Comparison of ENCODE assay signal across 20 mouse cellular contexts in genomic region chr9:50141176-50141575, GRCm38 (mm10).
A peak's percentile ranks its signal among the peaks of the same experiment; 100 is the strongest.
DNase-seq lines count a peak whose midpoint lies in the region; ATAC-seq lines count a peak whose summit lies in the region.
"Had no signal": no experiment of that assay in that cellular context is flagged by ENCODE, and none has a peak within 500 bp of the region (broad histone marks: within the 10 kb centered on the region; RNA-seq: fewer than 3 reads in every experiment).

No protein-coding gene starts in this region.

- no peak overlapping the region for H3K4me2 ChIP-seq in intestine, embryonic 14.5 days (ENCODE audit: low read length)
- no peak overlapping the region for H3K4me2 ChIP-seq in intestine, embryonic 16.5 days (ENCODE audit: low read depth, low read length)
- no peak overlapping the region for H3K4me2 ChIP-seq in neural tube, embryonic 11.5 days (ENCODE audit: low read depth)
- no peak overlapping the region for H3K4me2 ChIP-seq in neural tube, embryonic 15.5 days
- no peak overlapping the region for H3K4me2 ChIP-seq in embryonic facial prominence, embryonic 14.5 days (ENCODE audit: low read depth, low read length)
- no peak overlapping the region for H3K4me2 ChIP-seq in neural tube, embryonic 14.5 days (ENCODE audit: low read depth, low read length)
- H3K4me2 ChIP-seq: hindbrain, embryonic 15.5 days had no signal

- peak overlapping the region; percentile 16; the same call in 1 of the 2 replicates for H3K27ac ChIP-seq in intestine, embryonic 14.5 days (ENCODE audit: low read depth)
- H3K27ac ChIP-seq in intestine, embryonic 16.5 days (ENCODE audit: low read length): no peak overlapping the region
- no peak overlapping the region for H3K27ac ChIP-seq in neural tube, embryonic 11.5 days (ENCODE audit: low read depth, low read length)
- no peak overlapping the region for H3K27ac ChIP-seq in neural tube, embryonic 15.5 days (replicated peaks)
- peak overlapping the region; percentile 53; the same call in 1 of the 2 replicates for H3K27ac ChIP-seq in embryonic facial prominence, embryonic 14.5 days (replicated peaks; ENCODE audit: low read depth, low read length)
- 0 out of 2 replicates have a peak overlapping the region, but pooled peaks have one; percentile 16 for H3K27ac ChIP-seq in neural tube, embryonic 14.5 days (ENCODE audit: low read depth, low read length)
- H3K27ac ChIP-seq: heart, adult 2 months; hindbrain, embryonic 15.5 days had no signal

- ATAC-seq in intestine, embryonic 14.5 days (replicated peaks; ENCODE audit: low FRiP score, low TSS enrichment, low read depth): no peak
- no peak for ATAC-seq in intestine, embryonic 16.5 days
- no peak for ATAC-seq in neural tube, embryonic 11.5 days (ENCODE audit: insufficient read depth, low FRiP score, low TSS enrichment)
- ATAC-seq in neural tube, embryonic 15.5 days (ENCODE audit: low FRiP score): no peak
- no peak; the same call in 1 of the 2 replicates for ATAC-seq in embryonic facial prominence, embryonic 14.5 days (ENCODE audit: low read depth)
- ATAC-seq in neural tube, embryonic 14.5 days (ENCODE audit: low read depth): no peak
- no peak for ATAC-seq in granulocyte monocyte progenitor cell, adult 5-6 weeks (replicated peaks; ENCODE audit: poor library complexity, severe bottlenecking)
- ATAC-seq: activated CD4-positive, CD25-positive, alpha-beta regulatory T cell, adult 4 months; forebrain, postnatal 0 days had no signal

- H3K27me3 ChIP-seq in intestine, embryonic 14.5 days (replicated peaks; ENCODE audit: control insufficient read depth, insufficient read depth, low read length): no peaks in the 10 kb centered on the region
- H3K27me3 ChIP-seq in intestine, embryonic 16.5 days (replicated peaks; ENCODE audit: control insufficient read depth, insufficient read depth, low read length): no peaks in the 10 kb centered on the region
- no peaks in the 10 kb centered on the region for H3K27me3 ChIP-seq in neural tube, embryonic 11.5 days (ENCODE audit: control insufficient read depth, insufficient read depth, low read length)
- no peaks in the 10 kb centered on the region for H3K27me3 ChIP-seq in neural tube, embryonic 15.5 days (replicated peaks)
- no peaks in the 10 kb centered on the region; the same call in 1 of the 2 replicates for H3K27me3 ChIP-seq in embryonic facial prominence, embryonic 14.5 days (replicated peaks; ENCODE audit: control insufficient read depth, insufficient read depth, low read length)
- H3K27me3 ChIP-seq in neural tube, embryonic 14.5 days (ENCODE audit: control insufficient read depth, insufficient read depth, low read length): no peaks in the 10 kb centered on the region
- H3K27me3 ChIP-seq: CH12.LX; hindbrain, embryonic 15.5 days; megakaryocyte, embryonic 14.5 days had no signal

- peaks cover 19% of the 10 kb centered on the region; the same call in 1 of the 2 replicates for H3K4me1 ChIP-seq in intestine, embryonic 14.5 days (replicated peaks; ENCODE audit: control insufficient read depth, insufficient read depth, low read length)
- H3K4me1 ChIP-seq in intestine, embryonic 16.5 days (ENCODE audit: control insufficient read depth, insufficient read depth, low read length): peaks cover 4% of the 10 kb centered on the region; the same call in 1 of the 2 replicates
- H3K4me1 ChIP-seq in neural tube, embryonic 11.5 days (ENCODE audit: control insufficient read depth, insufficient read depth, low read length): no peaks in the 10 kb centered on the region
- peaks cover 36% of the 10 kb centered on the region for H3K4me1 ChIP-seq in neural tube, embryonic 15.5 days
- peaks cover 21% of the 10 kb centered on the region for H3K4me1 ChIP-seq in embryonic facial prominence, embryonic 14.5 days (ENCODE audit: control insufficient read depth, insufficient read depth, low read length)
- H3K4me1 ChIP-seq in neural tube, embryonic 14.5 days (ENCODE audit: control insufficient read depth, insufficient read depth, low read length): peaks cover 13% of the 10 kb centered on the region
- H3K4me1 ChIP-seq: megakaryocyte, embryonic 14.5 days had no signal

- no peaks in the 10 kb centered on the region for H3K36me3 ChIP-seq in intestine, embryonic 14.5 days (ENCODE audit: control insufficient read depth, insufficient read depth, low read length)
- H3K36me3 ChIP-seq in intestine, embryonic 16.5 days (ENCODE audit: control insufficient read depth, insufficient read depth, low read length): no peaks in the 10 kb centered on the region
- H3K36me3 ChIP-seq in neural tube, embryonic 11.5 days (ENCODE audit: control insufficient read depth, insufficient read depth, low read length): no peaks in the 10 kb centered on the region
- no peaks in the 10 kb centered on the region for H3K36me3 ChIP-seq in neural tube, embryonic 15.5 days
- H3K36me3 ChIP-seq in embryonic facial prominence, embryonic 14.5 days (ENCODE audit: control insufficient read depth, insufficient read depth, low read length): no peaks in the 10 kb centered on the region
- no peaks in the 10 kb centered on the region for H3K36me3 ChIP-seq in neural tube, embryonic 14.5 days (ENCODE audit: control insufficient read depth, insufficient read depth, low read length)
- H3K36me3 ChIP-seq: hindbrain, embryonic 15.5 days had no signal

- DNase-seq in intestine, embryonic 14.5 days (ENCODE audit: low spot score): no peak
- DNase-seq in neural tube, embryonic 11.5 days (ENCODE audit: low spot score): peak; percentile 23
- peak; percentile 41 for DNase-seq in embryonic facial prominence, embryonic 14.5 days (ENCODE audit: low spot score)
- DNase-seq: cerebellum, adult 11-12 months; forebrain, postnatal 0 days; heart, adult 2 months; kidney, adult 2 months; liver; lung, adult 2 months; right cerebral cortex, postnatal 4 days; thymus, adult 18-20 months had no signal

- WGBS in intestine, embryonic 14.5 days: 30% methylated on average over 6 of the region's 6 CpGs
- 36% methylated on average over 6 of the region's 6 CpGs for WGBS in intestine, embryonic 16.5 days
- WGBS in neural tube, embryonic 11.5 days: 65% methylated on average over 6 of the region's 6 CpGs
- WGBS in neural tube, embryonic 15.5 days: 49% methylated on average over 6 of the region's 6 CpGs
- 28% methylated on average over 6 of the region's 6 CpGs for WGBS in embryonic facial prominence, embryonic 14.5 days
- WGBS in neural tube, embryonic 14.5 days: 56% methylated on average over 6 of the region's 6 CpGs

- no peak overlapping the region for H3K4me3 ChIP-seq in intestine, embryonic 14.5 days (ENCODE audit: low read depth, low read length)
- H3K4me3 ChIP-seq in intestine, embryonic 16.5 days (ENCODE audit: low read length): no peak overlapping the region
- no peak overlapping the region for H3K4me3 ChIP-seq in neural tube, embryonic 11.5 days (ENCODE audit: low read depth, low read length)
- H3K4me3 ChIP-seq in neural tube, embryonic 15.5 days (replicated peaks): no peak overlapping the region
- no peak overlapping the region for H3K4me3 ChIP-seq in embryonic facial prominence, embryonic 14.5 days (ENCODE audit: low read depth, low read length)
- no peak overlapping the region for H3K4me3 ChIP-seq in neural tube, embryonic 14.5 days (ENCODE audit: low read depth, low read length)
- H3K4me3 ChIP-seq: erythroblast, embryonic 14.5 days; heart, adult 2 months; hindbrain, embryonic 15.5 days; megakaryocyte, embryonic 14.5 days had no signal

- no peak overlapping the region for H3K9ac ChIP-seq in intestine, embryonic 14.5 days (ENCODE audit: low read length)
- H3K9ac ChIP-seq in intestine, embryonic 16.5 days (ENCODE audit: low read depth, low read length): no peak overlapping the region
- no peak overlapping the region for H3K9ac ChIP-seq in neural tube, embryonic 11.5 days (ENCODE audit: low read length)
- no peak overlapping the region for H3K9ac ChIP-seq in neural tube, embryonic 15.5 days (replicated peaks)
- no peak overlapping the region for H3K9ac ChIP-seq in embryonic facial prominence, embryonic 14.5 days (ENCODE audit: low read depth, low read length)
- no peak overlapping the region for H3K9ac ChIP-seq in neural tube, embryonic 14.5 days (replicated peaks; ENCODE audit: low read depth, low read length)
- H3K9ac ChIP-seq: forebrain, postnatal 0 days; hindbrain, embryonic 15.5 days had no signal

- no peaks in the 10 kb centered on the region for H3K9me3 ChIP-seq in intestine, embryonic 14.5 days (ENCODE audit: control insufficient read depth, low read length)
- H3K9me3 ChIP-seq in intestine, embryonic 16.5 days (ENCODE audit: control insufficient read depth, low read length): no peaks in the 10 kb centered on the region
- no peaks in the 10 kb centered on the region for H3K9me3 ChIP-seq in neural tube, embryonic 11.5 days (ENCODE audit: control insufficient read depth, low read length)
- H3K9me3 ChIP-seq in neural tube, embryonic 15.5 days (replicated peaks): no peaks in the 10 kb centered on the region
- H3K9me3 ChIP-seq in embryonic facial prominence, embryonic 14.5 days (ENCODE audit: control insufficient read depth, low read length): no peaks in the 10 kb centered on the region
- no peaks in the 10 kb centered on the region for H3K9me3 ChIP-seq in neural tube, embryonic 14.5 days (ENCODE audit: control insufficient read depth, low read length)
- H3K9me3 ChIP-seq: hindbrain, embryonic 15.5 days had no signal

Comparison
In these comparisons a context has a peak if more than half of its experiments do, and no peak if none do; other contexts are left out.
1. H3K27ac ChIP-seq: peak in intestine, embryonic 14.5 days (single experiment), embryonic facial prominence, embryonic 14.5 days (single experiment) and neural tube, embryonic 14.5 days (single experiment); none in intestine, embryonic 16.5 days (single experiment), neural tube, embryonic 11.5 days (single experiment) and neural tube, embryonic 15.5 days (single experiment).